Mouse (Mus musculus) retina, adult 2 months (tissue): ENCODE results near the gene Slc5a7.

Experiments used
- DNase-seq: peaks from one replicate; pipeline ENCODE4 v3.0.0-alpha.2; 2012; ENCODE audit warnings: low read depth, low spot score

The Slc5a7 gene

DNA sequence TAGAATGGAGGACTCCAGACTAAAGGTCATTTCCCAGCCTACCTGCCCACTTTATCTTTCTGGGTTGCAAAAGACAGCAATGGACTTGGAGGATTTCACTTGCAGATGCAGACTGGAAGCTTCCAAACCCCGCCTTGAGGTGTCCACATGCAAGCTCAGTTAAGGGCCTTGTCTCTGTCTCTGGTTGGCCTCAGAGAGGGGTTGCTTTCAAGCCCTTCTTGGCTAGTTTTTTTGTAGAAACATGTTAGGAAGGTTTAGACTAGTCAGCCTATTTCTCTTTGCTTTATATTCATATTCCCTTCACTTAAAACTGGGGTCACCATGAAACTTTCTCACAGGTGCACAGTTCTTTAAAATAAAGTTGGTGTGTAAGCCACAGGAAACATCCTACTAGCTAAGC lies at the start of gene Slc5a7:
Slc5a7 (minus strand) TSS at position 101 of the 400 bp plus-strand sequence.
- no peak for DNase-seq

DNA sequence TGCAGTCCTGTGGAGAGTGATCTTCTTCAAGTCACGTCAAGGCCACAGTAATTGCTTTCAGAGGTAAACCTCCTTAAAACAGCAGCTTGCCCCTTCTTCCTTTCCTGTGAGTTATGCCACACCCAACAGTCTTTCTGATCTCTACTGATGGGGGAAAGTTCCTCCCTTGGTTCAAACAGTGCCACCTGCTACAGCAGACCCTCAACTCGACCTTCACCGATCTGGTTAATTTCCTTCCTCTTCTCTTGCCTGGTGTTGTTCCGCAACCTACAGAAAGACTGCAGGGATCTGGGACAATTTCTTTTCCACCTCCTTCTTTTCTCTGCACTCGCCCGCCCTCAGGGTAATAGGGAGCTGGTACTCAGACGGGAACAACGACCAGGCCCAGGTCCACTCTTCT lies 48.8 kb upstream of the Slc5a7 start:
- no peak for DNase-seq

DNA sequence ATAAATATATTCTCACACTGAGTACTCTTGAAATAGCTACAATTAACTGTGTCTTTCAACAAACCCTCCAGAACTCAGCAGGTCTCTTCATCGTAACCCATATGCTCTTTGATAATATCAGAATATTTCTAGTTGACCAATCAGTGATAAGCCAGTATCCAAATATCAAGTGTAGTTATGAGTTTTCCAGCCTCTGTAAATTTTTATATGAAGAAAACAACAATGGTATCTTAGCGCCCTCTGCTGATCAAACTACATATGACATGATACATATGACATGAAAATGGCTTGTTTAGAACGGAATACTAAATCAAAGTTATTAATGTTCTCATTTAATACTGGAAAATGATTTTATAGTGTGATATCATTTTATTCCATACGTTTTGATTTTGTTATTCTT lies 44.6 kb upstream of the Slc5a7 start:
- peak; percentile 25 for DNase-seq

DNA sequence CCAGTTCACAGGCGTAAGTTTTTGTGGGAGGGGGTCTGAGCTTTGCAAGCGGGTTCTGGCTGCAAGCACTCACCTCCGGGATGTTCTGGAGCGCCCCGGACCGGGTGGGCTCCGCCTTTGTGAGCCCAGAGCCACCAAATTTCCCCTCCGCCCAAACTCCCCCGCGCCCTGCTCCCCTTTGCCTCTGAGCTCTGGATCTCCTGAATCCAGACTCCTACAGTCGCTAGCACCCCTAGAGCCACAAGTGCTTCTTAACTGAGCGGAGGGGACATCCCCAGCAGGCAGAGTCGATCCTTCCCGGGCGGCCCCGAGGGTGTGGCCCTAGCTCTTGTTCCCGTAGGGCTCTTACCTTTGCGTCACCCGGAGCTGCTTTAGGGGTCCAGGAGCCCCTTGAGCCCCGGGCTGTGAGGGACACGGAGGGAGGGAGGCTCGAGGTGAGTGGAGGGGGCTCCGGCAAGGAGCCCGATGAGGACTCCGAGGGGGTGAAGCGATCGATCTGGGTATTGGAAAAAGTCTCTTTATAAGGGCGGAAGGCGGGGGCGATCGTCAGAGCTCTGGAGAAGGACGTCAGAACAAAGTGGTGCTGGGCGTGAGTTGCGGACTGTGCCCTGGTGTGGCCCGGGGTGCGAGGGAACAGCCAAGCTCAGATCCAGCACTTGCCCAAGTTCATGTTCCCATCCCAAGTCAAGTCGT lies 456 bp downstream of the Slc5a7 start:
- DNase-seq = no peak

DNA sequence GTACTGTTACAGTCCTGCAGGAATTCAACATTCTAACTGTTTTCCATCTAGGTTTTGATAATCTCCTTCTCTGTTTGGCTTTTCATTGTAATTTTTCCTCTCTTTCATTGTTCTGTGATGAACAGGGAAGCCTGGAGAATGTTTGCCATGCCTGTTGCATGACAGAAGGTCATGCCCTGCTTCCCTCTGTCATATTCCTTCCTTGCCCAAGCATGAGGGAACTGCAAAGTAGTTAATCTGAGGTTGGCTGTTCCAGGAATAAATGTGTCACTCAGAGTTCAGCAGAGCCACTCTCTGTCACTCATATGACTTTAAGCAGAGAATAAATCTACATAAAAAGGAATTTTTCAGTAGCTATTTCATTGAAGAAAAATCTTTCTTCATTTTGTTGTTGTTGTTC lies 48.1 kb downstream of the Slc5a7 start:
- DNase-seq = no peak

DNA sequence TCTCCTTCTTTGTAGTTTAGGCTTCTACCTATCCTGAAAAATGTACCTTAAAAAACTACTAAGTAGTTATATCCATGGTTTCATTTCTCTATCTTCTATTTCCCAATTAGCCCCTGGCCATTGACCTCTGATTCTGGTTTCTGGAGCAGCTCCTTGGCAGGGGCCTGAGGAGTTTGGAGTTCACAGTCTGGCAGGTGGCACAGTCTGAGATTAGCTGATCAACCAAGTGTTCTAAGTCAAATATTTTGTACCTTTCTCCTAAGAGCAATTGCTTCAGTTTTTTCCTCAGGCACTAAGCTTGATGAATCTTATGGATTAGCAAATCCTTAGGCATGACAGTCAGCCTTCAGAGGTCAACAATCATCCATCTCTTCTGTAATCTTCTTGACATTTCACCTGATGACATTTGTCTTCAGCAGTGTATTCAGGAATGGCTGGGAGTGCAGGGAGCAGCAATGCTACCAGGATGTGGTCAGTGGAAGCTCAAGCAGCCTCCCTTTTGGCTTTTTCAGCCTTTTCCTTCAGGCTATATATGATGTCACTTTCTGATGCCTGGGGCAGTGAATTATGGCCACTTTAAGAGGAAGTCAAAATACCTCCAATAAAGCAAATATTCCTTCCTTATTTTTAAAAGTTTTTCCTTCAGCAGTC lies 55.1 kb downstream of the Slc5a7 start:
- DNase-seq = no peak

DNA sequence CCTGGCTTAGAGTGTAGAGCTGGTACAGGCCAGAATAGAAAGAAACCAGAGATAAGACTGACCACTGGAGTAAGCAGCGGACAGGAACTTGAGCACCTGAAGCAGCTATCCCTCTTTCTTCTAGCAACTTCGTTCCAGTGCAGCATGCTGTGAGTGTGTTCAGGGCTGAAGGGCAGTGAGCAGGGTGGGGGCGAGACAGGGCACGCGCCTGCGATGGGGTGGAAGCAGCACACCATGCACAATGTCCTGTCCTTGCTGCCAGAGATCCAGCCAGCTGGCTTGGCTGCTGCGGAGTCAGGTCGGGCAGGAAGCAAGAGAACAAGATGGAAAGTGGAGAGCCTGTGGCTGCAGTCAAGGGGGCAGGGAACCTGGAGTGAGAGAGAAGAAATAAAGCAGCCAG lies 59.4 kb downstream of the Slc5a7 start:
- no peak for DNase-seq
